Mouse (Mus musculus): ENCODE data around the gene Ube2j1.

GRCm38 (mm10) chr4:33006844-33007243, 24.4 kb upstream of the Ube2j1 start:
- TF ChIP-seq CTCF (IDR thresholded peaks at IDR 0.05; ENCODE audit: control insufficient read depth, insufficient read depth, insufficient read length) (no peak), USF1 (IDR thresholded peaks at IDR 0.05; ENCODE audit: low read depth) (no peak), MYOD1 (IDR thresholded peaks at IDR 0.05; ENCODE audit: control insufficient read depth, insufficient read length, low read depth) (no peak), CEBPB (IDR thresholded peaks at IDR 0.05; ENCODE audit: low read depth) (no peak), MYOG (IDR thresholded peaks at IDR 0.05; ENCODE audit: control insufficient read depth, extremely low read depth, insufficient read length) (no peak)
